Mouse (Mus musculus): ENCODE measurements around the gene Zfp87.

The Zfp87 gene

GRCm38 (mm10) chr13:67525753-67526410 is at the start of gene Zfp87, which contains the start of gene Gm26965:
TSS of gene Zfp87 (minus strand) at chr13:67526177.
TSS of gene Gm26965 (minus strand) at chr13:67526151.
- DNase-seq (ENCODE audit: low read depth, low spot score), result peak; percentile 98

GRCm38 (mm10) chr13:67572591-67573189 is 46.7 kb upstream of the Zfp87 start:
- DNase-seq (ENCODE audit: low read depth, low spot score), result peak; percentile 84

GRCm38 (mm10) chr13:67553730-67554129 is 27.8 kb upstream of the Zfp87 start, which contains the start of gene Zfp748:
TSS of gene Zfp748 (minus strand) at chr13:67553830.
- no peak for DNase-seq (ENCODE audit: low read depth, low spot score)

GRCm38 (mm10) chr13:67552505-67553346 is 26.7 kb upstream of the Zfp87 start:
- peak; percentile 92 for DNase-seq (ENCODE audit: low read depth, low spot score)

- DNase-seq (ENCODE audit: low read depth, low spot score), result no peak
Measured at GRCm38 (mm10) chr13:67545941-67546340, 20.0 kb upstream of the Zfp87 start.

GRCm38 (mm10) chr13:67527049-67527730 is 1.2 kb upstream of the Zfp87 start:
- DNase-seq (ENCODE audit: low read depth, low spot score), result no peak

- no peak for DNase-seq (ENCODE audit: low read depth, low spot score)
Measured at GRCm38 (mm10) chr13:67500908-67501307, 25.1 kb downstream of the Zfp87 start.

GRCm38 (mm10) chr13:67500084-67500719 is 25.8 kb downstream of the Zfp87 start, which contains the start of gene Zfp58:
TSS of gene Zfp58 (minus strand) at chr13:67500555.
- peak; percentile 94 for DNase-seq (ENCODE audit: low read depth, low spot score)

- DNase-seq (ENCODE audit: low read depth, low spot score), result no peak
Measured at GRCm38 (mm10) chr13:67495631-67496030, 30.3 kb downstream of the Zfp87 start.

- no peak for DNase-seq (ENCODE audit: low read depth, low spot score)
Measured at GRCm38 (mm10) chr13:67484424-67484811, 41.6 kb downstream of the Zfp87 start.

- peak; percentile 92 for DNase-seq (ENCODE audit: low read depth, low spot score)
Measured at GRCm38 (mm10) chr13:67483625-67484423, 42.2 kb downstream of the Zfp87 start, which contains the start of gene Zfp874b. TSS of gene Zfp874b (minus strand) at chr13:67484258.

- peak; percentile 61 for DNase-seq (ENCODE audit: low read depth, low spot score)
Measured at GRCm38 (mm10) chr13:67481528-67481927, 44.4 kb downstream of the Zfp87 start.

GRCm38 (mm10) chr13:67469274-67469673 is 56.7 kb downstream of the Zfp87 start:
- peak; percentile 41 for DNase-seq (ENCODE audit: low read depth, low spot score)
